Mouse (Mus musculus) liver, embryonic 13.5 days (tissue): Measurements from ENCODE around the gene Gm3002. TPM values are rescaled to one million over a fixed set of nuclear protein-coding genes. Genes with fewer than 3 reads are reported as not detected.
"Not testable (repeated sequence)": the region's sequence is repeated elsewhere in the genome, so short reads cannot be mapped to it uniquely, and the experiment has no call there.

Experiments used
- ATAC-seq: fragments of 200-750 bp; cut with Nextera tagmentation; 2 replicates; pipeline ENCODE4 v1.8.0; 2017; ENCODE audit warnings: low read depth, mild to moderate bottlenecking, moderate number of reproducible peaks, moderate library complexity
- DNase-seq: peaks from one replicate; pipeline ENCODE4 v3.0.0; 2022
- H3K27ac ChIP-seq: fragments of 300-500 bp; sonication (generic); 2 replicates; pipeline ENCODE4 v1.5.1; 2015; ENCODE audit warnings: moderate library complexity, mild to moderate bottlenecking, inconsistent platforms
- H3K27me3 ChIP-seq: fragments of 300-500 bp; sonication (generic); 2 replicates; pipeline ENCODE4 v1.6.1; 2015; ENCODE audit warnings: mild to moderate bottlenecking, inconsistent platforms
- H3K36me3 ChIP-seq: fragments of 300-500 bp; sonication (generic); 2 replicates; pipeline ENCODE4 v1.6.1; 2015; ENCODE audit warnings: mild to moderate bottlenecking, inconsistent platforms
- H3K4me1 ChIP-seq: fragments of 300-500 bp; sonication (generic); replicated peaks from 2 replicates; pipeline ENCODE4 v1.6.1; 2015; ENCODE audit warnings: inconsistent platforms
- H3K4me2 ChIP-seq: fragments of 300-500 bp; sonication (generic); 2 replicates; pipeline ENCODE4 v1.6.1; 2015; ENCODE audit warnings: inconsistent platforms, mild to moderate bottlenecking, moderate library complexity
- H3K4me3 ChIP-seq: fragments of 300-500 bp; sonication (generic); replicated peaks from 2 replicates; pipeline ENCODE4 v1.5.1; 2015; ENCODE audit warnings: mild to moderate bottlenecking, inconsistent platforms
- H3K9ac ChIP-seq: fragments of 300-500 bp; sonication (generic); 2 replicates; pipeline ENCODE4 v1.6.1; 2015; ENCODE audit warnings: mild to moderate bottlenecking, inconsistent platforms
- H3K9me3 ChIP-seq: fragments of 300-500 bp; sonication (generic); replicated peaks from 2 replicates; pipeline ENCODE4 v1.6.1; 2016; ENCODE audit warnings: inconsistent platforms
- WGBS: fragments of 180-500 bp; shearing (Covaris S2); methylation state at CpG from one replicate; pipeline ENCODE4 v1.1.7; 2015; ENCODE audit not compliant: insufficient replicate concordance; 5-methylcytosine and 5-hydroxymethylcytosine counted together
- polyA plus RNA-seq: library from polyadenylated mRNA; unstranded; fragments of >200 nt; fragmentation: Nextera tagmentation; extraction: Ambion mirVana; gene quantifications from 2 replicates; pipeline ENCODE4 v1.2.1, GENCODE M21; 2015

Gene Gm3002
- polyA plus RNA-seq = not detected in 2 replicates

DNA sequence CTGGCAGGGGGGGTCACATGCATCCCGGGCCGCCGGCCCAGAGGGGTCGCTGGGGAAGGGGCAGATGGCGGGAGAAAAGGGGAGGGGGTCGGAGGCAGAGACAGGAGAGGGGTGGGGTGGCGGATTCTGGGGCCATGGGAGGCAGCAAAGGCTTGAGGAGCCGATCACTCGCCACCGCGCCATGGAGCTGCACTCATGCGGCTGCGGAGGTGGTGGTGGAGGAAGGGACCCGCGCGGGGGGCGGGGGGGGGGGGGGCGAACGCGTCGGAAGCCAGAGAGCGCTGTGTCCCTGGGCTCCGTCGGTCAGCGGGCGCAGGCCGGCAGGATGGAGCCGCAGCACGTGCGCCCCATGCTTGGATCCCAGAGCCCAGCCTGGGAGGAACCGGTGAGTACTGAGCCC is at the start of gene Gm3002:
Gene Gm3002 (plus strand): TSS at position 301 of the 400 bp plus-strand sequence.
- not testable (repeated sequence) for H3K36me3 ChIP-seq, H3K27ac ChIP-seq, DNase-seq, H3K4me2 ChIP-seq, H3K9ac ChIP-seq, H3K4me1 ChIP-seq, H3K9me3 ChIP-seq, H3K4me3 ChIP-seq, ATAC-seq, H3K27me3 ChIP-seq
- no CpG with 5 or more reads among the region's 31 CpGs for WGBS

DNA sequence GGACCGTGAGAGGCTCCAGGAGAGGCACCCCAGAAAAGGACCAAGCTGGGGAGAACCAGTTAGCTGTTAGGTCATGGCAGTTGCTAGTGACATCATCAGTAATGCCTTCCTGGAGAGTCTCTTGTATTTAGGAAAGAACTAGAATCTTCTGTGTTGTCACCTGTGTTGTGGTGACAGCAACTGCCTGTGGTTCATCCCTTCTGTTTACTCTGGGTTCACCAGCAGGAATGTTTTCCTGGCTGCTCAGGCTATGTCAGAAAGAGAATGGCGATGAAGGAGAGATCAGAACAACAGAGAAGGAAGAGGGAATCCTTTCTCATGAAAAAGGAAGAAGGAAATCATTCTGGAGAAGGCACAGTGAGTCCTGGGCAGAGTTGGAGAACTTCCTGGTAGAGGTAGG is 36.1 kb downstream of the Gm3002 start, which contains the start of gene Gm3033:
Gene Gm3033 (plus strand): TSS at position 301 of the 400 bp plus-strand sequence.
- not testable (repeated sequence) for H3K27me3 ChIP-seq, H3K4me2 ChIP-seq, H3K27ac ChIP-seq, ATAC-seq, H3K9ac ChIP-seq, H3K4me1 ChIP-seq, DNase-seq, H3K4me3 ChIP-seq, H3K9me3 ChIP-seq, H3K36me3 ChIP-seq
- no CpG with 5 or more reads among the region's 2 CpGs for WGBS

DNA sequence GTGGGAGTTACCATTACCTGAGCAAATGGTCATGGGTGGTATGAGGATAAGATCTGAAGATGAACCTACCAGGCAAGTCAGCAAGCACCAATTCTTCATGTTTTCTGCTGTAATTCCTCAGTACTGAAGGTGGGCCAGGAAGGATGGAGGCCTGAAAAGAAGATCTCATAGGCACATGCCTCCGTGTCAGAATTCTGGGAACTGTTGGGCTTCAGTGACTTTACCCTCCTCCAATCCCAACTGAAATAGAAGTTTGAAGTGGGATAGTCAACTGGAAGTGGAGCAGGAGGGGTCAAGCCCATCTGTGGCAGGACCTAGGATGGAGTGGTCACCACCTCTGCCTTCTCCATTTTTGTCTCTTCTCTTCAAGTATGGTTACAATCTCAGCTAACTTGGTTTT is 74.0 kb downstream of the Gm3002 start, which contains the start of gene Gm2916:
Gene Gm2916 (plus strand): TSS at position 301 of the 400 bp plus-strand sequence.
- not testable (repeated sequence) for H3K36me3 ChIP-seq, H3K4me1 ChIP-seq, H3K27me3 ChIP-seq, DNase-seq, H3K4me2 ChIP-seq, ATAC-seq, H3K9ac ChIP-seq, H3K4me3 ChIP-seq, H3K27ac ChIP-seq, H3K9me3 ChIP-seq
- WGBS = no CpG with 5 or more reads among the region's 1 CpGs

DNA sequence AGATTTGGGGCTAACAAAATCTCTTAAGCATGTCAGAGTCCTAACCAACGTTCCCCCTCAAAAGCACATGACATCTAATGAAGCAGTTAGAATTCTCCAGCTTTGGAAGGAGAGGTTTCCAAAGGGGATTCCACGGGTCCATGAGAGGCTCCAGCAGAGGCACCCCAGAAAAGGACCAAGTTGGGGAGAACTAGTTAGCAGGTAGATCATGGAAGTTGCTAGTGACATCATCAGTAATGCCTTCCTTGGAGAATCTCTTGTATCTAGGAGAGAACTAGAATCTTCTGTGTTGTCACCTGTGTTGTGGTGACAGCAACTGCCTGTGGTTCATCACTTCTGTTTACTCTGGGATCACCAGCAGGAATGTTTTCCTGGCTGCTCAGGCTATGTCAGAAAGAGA is 121.6 kb downstream of the Gm3002 start, which contains the start of gene Gm3029:
Gene Gm3029 (plus strand): TSS at position 301 of the 400 bp plus-strand sequence.
- not testable (repeated sequence) for H3K27me3 ChIP-seq, ATAC-seq, H3K36me3 ChIP-seq, H3K9me3 ChIP-seq, H3K4me2 ChIP-seq, H3K4me1 ChIP-seq, DNase-seq, H3K4me3 ChIP-seq, H3K27ac ChIP-seq, H3K9ac ChIP-seq
- 22% methylated on average over 1 of the region's 2 CpGs for WGBS

DNA sequence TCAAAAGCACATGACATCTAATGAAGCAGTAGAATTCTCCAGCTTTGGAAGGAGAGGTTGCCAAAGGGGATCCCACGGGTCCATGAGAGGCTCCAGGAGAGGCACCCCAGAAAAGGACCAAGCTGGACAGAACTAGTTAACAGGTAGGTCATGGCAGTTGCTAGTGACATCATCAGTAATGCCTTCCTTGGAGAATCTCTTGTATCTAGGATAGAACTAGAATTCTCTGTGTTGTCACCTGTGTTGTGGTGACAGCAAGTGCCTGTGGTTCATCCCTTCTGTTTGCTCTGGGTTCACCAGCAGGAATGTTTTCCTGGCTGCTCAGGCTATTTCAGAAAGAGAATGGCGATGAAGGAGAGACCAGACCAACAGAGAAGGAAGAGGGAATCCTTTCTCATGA is 153.4 kb downstream of the Gm3002 start, which contains the start of gene Gm3095:
Gene Gm3095 (plus strand): TSS at position 301 of the 400 bp plus-strand sequence.
- ATAC-seq, H3K4me2 ChIP-seq, H3K4me3 ChIP-seq, H3K36me3 ChIP-seq, H3K9me3 ChIP-seq, H3K4me1 ChIP-seq, H3K27ac ChIP-seq, DNase-seq, H3K9ac ChIP-seq, H3K27me3 ChIP-seq: not testable (repeated sequence)
- no CpG with 5 or more reads among the region's 2 CpGs for WGBS

DNA sequence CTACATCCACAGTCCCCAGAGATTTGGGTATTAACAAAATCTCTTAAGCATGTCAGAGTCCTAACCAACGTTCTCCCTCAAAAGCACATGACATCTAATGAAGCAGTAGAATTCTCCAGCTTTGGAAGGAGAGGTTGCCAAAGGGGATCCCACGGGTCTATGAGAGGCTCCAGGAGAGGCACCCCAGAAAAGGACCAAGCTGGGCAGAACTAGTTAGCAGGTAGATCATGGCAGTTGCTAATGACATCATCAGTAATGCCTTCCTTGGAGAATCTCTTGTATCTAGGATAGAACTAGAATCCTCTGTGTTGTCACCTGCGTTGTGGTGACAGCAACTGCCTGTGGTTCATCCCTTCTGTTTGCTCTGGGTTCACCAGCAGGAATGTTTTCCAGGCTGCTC is 188.2 kb downstream of the Gm3002 start, which contains the start of gene Gm3099:
Gene Gm3099 (plus strand): TSS at position 301 of the 400 bp plus-strand sequence.
- H3K9me3 ChIP-seq, H3K4me3 ChIP-seq, DNase-seq, H3K4me2 ChIP-seq, H3K27ac ChIP-seq, H3K36me3 ChIP-seq, H3K27me3 ChIP-seq, H3K9ac ChIP-seq, H3K4me1 ChIP-seq, ATAC-seq: not testable (repeated sequence)
- WGBS = 44% methylated on average over 1 of the region's 3 CpGs

Other genes with a start within 250 kb of the Gm3002 start
- not detected in 2 replicates for gene Gm3012, start 175.6 kb upstream of the Gm3002 start, polyA plus RNA-seq
- gene Gm3020, start 158.0 kb upstream of the Gm3002 start, polyA plus RNA-seq = 0.12 TPM in 1 of 2 replicates, not detected in the other
- gene Gm3043, start 121.3 kb upstream of the Gm3002 start, polyA plus RNA-seq = not detected in 2 replicates
- gene Gm3033, start 36.2 kb downstream of the Gm3002 start, polyA plus RNA-seq = 0.09 TPM in 1 of 2 replicates, not detected in the other
- gene Gm2916, start 74.1 kb downstream of the Gm3002 start, polyA plus RNA-seq = not detected in 2 replicates
- not detected in 2 replicates for gene Gm3029, start 121.7 kb downstream of the Gm3002 start, polyA plus RNA-seq
- gene Gm3095, start 153.5 kb downstream of the Gm3002 start, polyA plus RNA-seq = not detected in 2 replicates
- not detected in 2 replicates for gene Gm3099, start 188.3 kb downstream of the Gm3002 start, polyA plus RNA-seq
- gene Gm5796, start 213.9 kb downstream of the Gm3002 start, polyA plus RNA-seq = not detected in 2 replicates